Mouse (Mus musculus) heart, postnatal 0 days (tissue): ENCODE results near the gene Dhx29.

ENCODE experiments used
- CTCF ChIP-seq: IDR thresholded peaks from 2 replicates; pipeline ENCODE4 v1.5.1; 2016; ENCODE audit warnings: antibody characterized with exemption, control low read depth, low read depth
- EP300 ChIP-seq: IDR thresholded peaks from 2 replicates; pipeline ENCODE4 v1.6.1; 2016; ENCODE audit warnings: antibody characterized with exemption, low read depth

- TF ChIP-seq CTCF (no peak), EP300 (no peak)
Measured at GRCm38 (mm10) chr13:112976720-112977119, 49.5 kb downstream of the Dhx29 start.
